In genomic region chr16:87248501-87249030, GRCm38 (mm10) we compare ENCODE assay signal across 9 mouse cellular contexts.
DNase-seq lines count a peak whose midpoint lies in the region.
"Had no signal": no experiment of that assay in that cellular context is flagged by ENCODE, and none has a peak within 500 bp of the region (broad histone marks: within the 10 kb centered on the region; RNA-seq: fewer than 3 reads in every experiment).

No protein-coding gene starts in this region.

- no peak overlapping the region for H3K27ac ChIP-seq in embryonic facial prominence, embryonic 10.5 days (replicated peaks)
- H3K27ac ChIP-seq: hindbrain, embryonic 15.5 days had no signal

- peaks cover 14% of the 10 kb centered on the region for H3K4me1 ChIP-seq in embryonic facial prominence, embryonic 10.5 days
- H3K4me1 ChIP-seq: hindbrain, embryonic 15.5 days had no signal

- 37% methylated on average over 6 of the region's 6 CpGs for WGBS in embryonic facial prominence, embryonic 10.5 days

- H3K9me3 ChIP-seq in embryonic facial prominence, embryonic 10.5 days = no peaks in the 10 kb centered on the region
- H3K9me3 ChIP-seq: hindbrain, embryonic 15.5 days had no signal

- DNase-seq in heart, adult 11 months = peak; percentile 42
- no peak for DNase-seq in heart, adult 9 months (ENCODE audit: low spot score in 2 of 2)
- DNase-seq in thymus, postnatal 0 days (ENCODE audit: low spot score) = peak; percentile 14
- DNase-seq in thymus, postnatal 25 days = no peak
- peak; percentile 67 for DNase-seq in embryonic facial prominence, embryonic 10.5 days (ENCODE audit: low spot score)
- DNase-seq in kidney, postnatal 10 days = peak; percentile 80
- DNase-seq in naive thymus-derived CD4-positive, alpha-beta T cell, adult 2 months (ENCODE audit: low read depth) = peak; percentile 6
- DNase-seq in thymus, postnatal 10 days (ENCODE audit: low spot score in 2 of 2) = no peak

- H3K36me3 ChIP-seq in embryonic facial prominence, embryonic 10.5 days (replicated peaks) = no peaks in the 10 kb centered on the region
- H3K36me3 ChIP-seq: hindbrain, embryonic 15.5 days had no signal

- H3K27me3 ChIP-seq in embryonic facial prominence, embryonic 10.5 days (replicated peaks; ENCODE audit: low read depth, poor library complexity, severe bottlenecking) = no peaks in the 10 kb centered on the region
- H3K27me3 ChIP-seq: hindbrain, embryonic 15.5 days had no signal

- H3K4me3 ChIP-seq in embryonic facial prominence, embryonic 10.5 days = no peak overlapping the region
- H3K4me3 ChIP-seq: hindbrain, embryonic 15.5 days had no signal

Comparison
In these comparisons a context has a peak if more than half of its experiments do, and no peak if none do; other contexts are left out.
1. DNase-seq: peak in heart, adult 11 months (single experiment), thymus, postnatal 0 days (single experiment), embryonic facial prominence, embryonic 10.5 days (single experiment), kidney, postnatal 10 days (single experiment) and naive thymus-derived CD4-positive, alpha-beta T cell, adult 2 months (single experiment); none in heart, adult 9 months (0 of 2), thymus, postnatal 25 days (single experiment) and thymus, postnatal 10 days (0 of 2).